In genomic region chr1:36511289-36512021, GRCm38 (mm10) we compare ENCODE assay signal across 7 mouse cellular contexts. TPM values are rescaled to one million over a fixed set of nuclear protein-coding genes. Genes with fewer than 3 reads are reported as not detected.
DNase-seq lines count a peak whose midpoint lies in the region; ATAC-seq lines count a peak whose summit lies in the region.

TSS of gene Cnnm3 (plus strand) at chr1:36511867.

- peak within 1 kb of the TSS; percentile 96 for H3K27ac ChIP-seq in embryonic facial prominence, embryonic 11.5 days (replicated peaks; ENCODE audit: low read depth, low read length)
- peak within 1 kb of the TSS; percentile 95 for H3K27ac ChIP-seq in limb, embryonic 11.5 days (replicated peaks; ENCODE audit: low read depth, low read length)
- peak within 1 kb of the TSS; percentile 96 for H3K27ac ChIP-seq in midbrain, embryonic 14.5 days (replicated peaks; ENCODE audit: low read depth, low read length)

- H3K36me3 ChIP-seq in embryonic facial prominence, embryonic 11.5 days (replicated peaks; ENCODE audit: control insufficient read depth, insufficient read depth, low read depth, low read length), result no peaks in the 10 kb centered on the region
- H3K36me3 ChIP-seq in limb, embryonic 11.5 days (ENCODE audit: control insufficient read depth, insufficient read depth, low read length), result 0 out of 2 replicates have a peak, but pooled peaks cover 1% of the 10 kb centered on the region
- H3K36me3 ChIP-seq in midbrain, embryonic 14.5 days (ENCODE audit: control insufficient read depth, insufficient read depth, low read length), result 0 out of 2 replicates have a peak, but pooled peaks cover 8% of the 10 kb centered on the region

- H3K9me3 ChIP-seq in embryonic facial prominence, embryonic 11.5 days (replicated peaks; ENCODE audit: control insufficient read depth, low read length), result no peaks in the 10 kb centered on the region
- H3K9me3 ChIP-seq in limb, embryonic 11.5 days (ENCODE audit: control insufficient read depth, low read length), result no peaks in the 10 kb centered on the region
- no peaks in the 10 kb centered on the region for H3K9me3 ChIP-seq in midbrain, embryonic 14.5 days (ENCODE audit: control insufficient read depth, low read length)

- 1% methylated on average over 51 of the region's 51 CpGs for WGBS in embryonic facial prominence, embryonic 11.5 days
- under 1% methylated on average over 51 of the region's 51 CpGs for WGBS in limb, embryonic 11.5 days
- WGBS in midbrain, embryonic 14.5 days, result 2% methylated on average over 51 of the region's 51 CpGs

- peak; percentile 100 for DNase-seq in adrenal gland, postnatal 14 days
- peak; percentile 99 for DNase-seq in embryonic facial prominence, embryonic 11.5 days (ENCODE audit: low spot score)
- DNase-seq in heart, adult 11 months, result peak; percentile 100
- peak; percentile 100 for DNase-seq in kidney, adult 18-20 months
- DNase-seq in limb, embryonic 11.5 days (ENCODE audit: low spot score), result peak; percentile 100
- peak; percentile 99 for DNase-seq in midbrain, embryonic 14.5 days
- DNase-seq in spleen, adult 18-20 months, result peak; percentile 99 to 100

- ATAC-seq in embryonic facial prominence, embryonic 11.5 days (replicated peaks; ENCODE audit: insufficient number of reproducible peaks, low FRiP score, low TSS enrichment, low read depth), result peak; percentile 96
- ATAC-seq in limb, embryonic 11.5 days (ENCODE audit: insufficient number of reproducible peaks, low FRiP score, low TSS enrichment, low read depth), result peak; percentile 96
- peak; percentile 98 for ATAC-seq in midbrain, embryonic 14.5 days (ENCODE audit: low FRiP score, low TSS enrichment)

- peak within 1 kb of the TSS; percentile 91 for H3K4me2 ChIP-seq in embryonic facial prominence, embryonic 11.5 days (ENCODE audit: low read depth, low read length)
- H3K4me2 ChIP-seq in limb, embryonic 11.5 days (ENCODE audit: low read depth, severe bottlenecking), result peak within 1 kb of the TSS; percentile 96
- H3K4me2 ChIP-seq in midbrain, embryonic 14.5 days (ENCODE audit: low read length), result peak within 1 kb of the TSS; percentile 97

- H3K27me3 ChIP-seq in embryonic facial prominence, embryonic 11.5 days (ENCODE audit: control insufficient read depth, insufficient read depth, low read length), result no peaks in the 10 kb centered on the region
- H3K27me3 ChIP-seq in limb, embryonic 11.5 days (ENCODE audit: control insufficient read depth, insufficient read depth, low read length), result no peaks in the 10 kb centered on the region
- no peaks in the 10 kb centered on the region for H3K27me3 ChIP-seq in midbrain, embryonic 14.5 days (ENCODE audit: control insufficient read depth, insufficient read depth, low read length)

- peak within 1 kb of the TSS; percentile 92 for H3K4me3 ChIP-seq in embryonic facial prominence, embryonic 11.5 days (ENCODE audit: low read depth, low read length)
- H3K4me3 ChIP-seq in limb, embryonic 11.5 days (ENCODE audit: low read depth, low read length), result peak within 1 kb of the TSS; percentile 84
- H3K4me3 ChIP-seq in midbrain, embryonic 14.5 days (replicated peaks; ENCODE audit: low read depth, low read length), result peak within 1 kb of the TSS; percentile 83

- peak within 1 kb of the TSS; percentile 84 for H3K9ac ChIP-seq in embryonic facial prominence, embryonic 11.5 days (replicated peaks; ENCODE audit: low read length)
- H3K9ac ChIP-seq in limb, embryonic 11.5 days (ENCODE audit: low read length), result peak within 1 kb of the TSS; percentile 85
- peak within 1 kb of the TSS; percentile 85 for H3K9ac ChIP-seq in midbrain, embryonic 14.5 days (replicated peaks; ENCODE audit: low read length)

- no peaks in the 10 kb centered on the region for H3K4me1 ChIP-seq in embryonic facial prominence, embryonic 11.5 days (ENCODE audit: control insufficient read depth, insufficient read depth, low read length)
- H3K4me1 ChIP-seq in limb, embryonic 11.5 days (ENCODE audit: control insufficient read depth, insufficient read depth, low read length), result peaks cover 8% of the 10 kb centered on the region
- peaks cover 23% of the 10 kb centered on the region for H3K4me1 ChIP-seq in midbrain, embryonic 14.5 days (ENCODE audit: control insufficient read depth, insufficient read depth, low read length)

RNA-seq across cellular contexts. Expression of gene Cnnm3, which starts in this region (rescaled TPM):
- total RNA-seq in adrenal gland, postnatal 14 days (2021), result 26.3 and 27.5 TPM in 2 replicates
- polyA plus RNA-seq in embryonic facial prominence, embryonic 11.5 days (2014; fragmentation: Nextera tagmentation; extraction: Ambion mirVana), result 3.5 and 5.4 TPM in 2 replicates
- 4.8 and 6.0 TPM in 2 replicates for polyA plus RNA-seq in limb, embryonic 11.5 days (2014; fragmentation: Nextera tagmentation; extraction: Ambion mirVana)
- 6.5 and 7.6 TPM in 2 replicates for polyA plus RNA-seq in midbrain, embryonic 14.5 days (2014; fragmentation: Nextera tagmentation; extraction: Ambion mirVana)

Comparison
In these comparisons a context has a peak if more than half of its experiments do, and no peak if none do; other contexts are left out.
1. Peak in every context shown above with its lines: DNase-seq, ATAC-seq, H3K4me3 ChIP-seq and H3K27ac ChIP-seq.